Mouse (Mus musculus): ENCODE measurements around the gene Dynlt1b. TPM values are rescaled to one million over a fixed set of nuclear protein-coding genes. Genes with fewer than 3 reads are reported as not detected.
"Not testable (repeated sequence)": the region's sequence is repeated elsewhere in the genome, so short reads cannot be mapped to it uniquely, and the experiment has no call there.

The Dynlt1b gene
- polyA plus RNA-seq, 1 experiment, result 38.4 TPM

GRCm38 (mm10) chr17:6470671-6471070 is 40.8 kb downstream of the Dynlt1b start:
- H3K4me1 ChIP-seq (ENCODE audit: control insufficient read depth, insufficient read depth, insufficient read length, low read length); H3K4me3 ChIP-seq (ENCODE audit: insufficient read depth, low read depth, low read length); H3K27ac ChIP-seq (replicated peaks; ENCODE audit: low read depth, low read length): not testable (repeated sequence)

- H3K4me1 ChIP-seq (ENCODE audit: control insufficient read depth, insufficient read depth, insufficient read length, low read length); H3K27ac ChIP-seq (replicated peaks; ENCODE audit: low read depth, low read length); H3K4me3 ChIP-seq (ENCODE audit: insufficient read depth, low read depth, low read length): not testable (repeated sequence)
These were observed 45.4 kb downstream of the Dynlt1b start for GRCm38 (mm10) chr17:6475270-6475669.

GRCm38 (mm10) chr17:6475913-6476312 is 46.0 kb downstream of the Dynlt1b start:
- peak overlapping the region; percentile 93; the same call in 1 of the 2 replicates for H3K4me3 ChIP-seq (ENCODE audit: insufficient read depth, low read depth, low read length)
- not testable (repeated sequence) for H3K27ac ChIP-seq (replicated peaks; ENCODE audit: low read depth, low read length); H3K4me1 ChIP-seq (ENCODE audit: control insufficient read depth, insufficient read depth, insufficient read length, low read length)

GRCm38 (mm10) chr17:6476495-6476947 is 46.6 kb downstream of the Dynlt1b start:
- H3K4me1 ChIP-seq (ENCODE audit: control insufficient read depth, insufficient read depth, insufficient read length, low read length); H3K27ac ChIP-seq (replicated peaks; ENCODE audit: low read depth, low read length): not testable (repeated sequence)
- H3K4me3 ChIP-seq (ENCODE audit: insufficient read depth, low read depth, low read length), result peak overlapping the region; percentile 93

GRCm38 (mm10) chr17:6477026-6477425 is 47.1 kb downstream of the Dynlt1b start:
- not testable (repeated sequence) for H3K27ac ChIP-seq (replicated peaks; ENCODE audit: low read depth, low read length); H3K4me1 ChIP-seq (ENCODE audit: control insufficient read depth, insufficient read depth, insufficient read length, low read length)
- H3K4me3 ChIP-seq (ENCODE audit: insufficient read depth, low read depth, low read length), result peak overlapping the region; percentile 93

GRCm38 (mm10) chr17:6480855-6481589 is 51.1 kb downstream of the Dynlt1b start:
- not testable (repeated sequence) for H3K4me1 ChIP-seq (ENCODE audit: control insufficient read depth, insufficient read depth, insufficient read length, low read length); H3K27ac ChIP-seq (replicated peaks; ENCODE audit: low read depth, low read length); H3K4me3 ChIP-seq (ENCODE audit: insufficient read depth, low read depth, low read length)

GRCm38 (mm10) chr17:6481590-6481963 is 51.7 kb downstream of the Dynlt1b start:
- H3K27ac ChIP-seq (replicated peaks; ENCODE audit: low read depth, low read length); H3K4me3 ChIP-seq (ENCODE audit: insufficient read depth, low read depth, low read length); H3K4me1 ChIP-seq (ENCODE audit: control insufficient read depth, insufficient read depth, insufficient read length, low read length): not testable (repeated sequence)

- H3K4me1 ChIP-seq (ENCODE audit: control insufficient read depth, insufficient read depth, insufficient read length, low read length); H3K4me3 ChIP-seq (ENCODE audit: insufficient read depth, low read depth, low read length); H3K27ac ChIP-seq (replicated peaks; ENCODE audit: low read depth, low read length): not testable (repeated sequence)
These were observed 52.3 kb downstream of the Dynlt1b start for GRCm38 (mm10) chr17:6482248-6482647.

Other genes with a start within 250 kb of the Dynlt1b start
- 4.2 and 4.6 TPM in 2 replicates for gene Tmem181a, start 173.3 kb upstream of the Dynlt1b start, polyA plus RNA-seq (2012; ENCODE audit: insufficient read depth, insufficient read length, missing spikeins)
- gene Dynlt1a, start 112.6 kb upstream of the Dynlt1b start, polyA plus RNA-seq (2012; ENCODE audit: insufficient read depth, insufficient read length, missing spikeins), result 2.0 TPM in 1 of 2 replicates, not detected in the other
- 0.88 TPM in 1 of 2 replicates, not detected in the other for gene Dynlt1c, start 171.6 kb downstream of the Dynlt1b start, polyA plus RNA-seq (2012; ENCODE audit: insufficient read depth, insufficient read length, missing spikeins)
- 31.5 and 38.3 TPM in 2 replicates for gene Dynlt1f, start 225.8 kb downstream of the Dynlt1b start, polyA plus RNA-seq (2012; ENCODE audit: insufficient read depth, insufficient read length, missing spikeins)
- 0.92 and 2.2 TPM in 2 replicates for gene Sytl3, start 229.0 kb downstream of the Dynlt1b start, polyA plus RNA-seq (2012; ENCODE audit: insufficient read depth, insufficient read length, missing spikeins)

Data from brown adipose tissue, adult 24 weeks (tissue).